Mouse (Mus musculus): Measurements from ENCODE around the gene Gpatch3.

DNA sequence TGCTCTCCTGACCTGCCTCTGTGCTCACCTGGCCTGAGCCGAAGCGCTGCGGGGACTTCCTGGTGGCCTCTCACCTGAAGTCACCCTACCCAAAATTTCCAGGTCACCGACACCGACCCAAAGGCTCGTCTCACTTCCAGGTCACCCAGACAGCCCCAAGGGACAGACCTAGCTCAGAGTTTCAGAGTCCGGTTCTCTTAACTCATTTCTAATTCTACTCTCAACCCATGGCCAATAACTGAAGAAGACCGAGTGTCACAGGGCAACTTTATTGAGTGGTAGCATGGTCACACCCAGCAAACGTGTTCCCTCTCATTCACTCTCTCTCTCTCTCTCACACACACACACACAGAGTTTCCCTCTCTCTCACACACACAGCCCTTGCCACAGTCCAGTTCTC, 25.8 kb downstream of the Gpatch3 start:
- TF ChIP-seq POLR2A (IDR thresholded peaks at IDR 0.05; ENCODE audit: insufficient read depth, low read depth, low read length), result no peak
- no peak for TF ChIP-seq CTCF (IDR thresholded peaks at IDR 0.05)
- TF ChIP-seq EP300 (IDR thresholded peaks at IDR 0.05; ENCODE audit: insufficient read depth, low read depth, low read length), result no peak

Measured in heart, adult 2 months (tissue).